Mouse (Mus musculus) frontal cortex, postnatal 36 days (tissue): ENCODE data around the gene Pex16.

Experiments
- DNase-seq, 2 experiments: peaks; one replicate each; pipeline ENCODE4 v3.0.0; 2022; ENCODE audit warnings: low spot score in 2 of 2

Gene Pex16

DNA sequence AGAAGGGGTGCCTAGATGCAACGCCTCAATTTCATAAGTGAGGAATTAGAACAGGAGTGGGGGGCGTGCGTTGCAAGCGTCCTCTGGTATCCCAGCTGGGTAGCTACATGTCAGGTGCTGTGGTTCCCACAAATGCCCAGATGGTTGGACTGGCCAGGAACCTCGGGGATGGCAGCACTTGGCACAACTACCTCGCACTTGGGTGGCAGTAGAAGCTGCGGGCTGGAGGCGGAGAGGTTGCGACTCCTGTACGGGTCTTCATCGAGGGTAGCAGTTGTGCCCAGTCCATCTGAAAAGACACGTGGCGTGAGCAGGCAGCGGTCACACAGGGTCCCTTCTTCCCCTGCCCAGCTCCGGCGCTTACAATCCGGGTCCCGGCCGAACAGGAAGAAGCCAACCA is 4.1 kb upstream of the Pex16 start:
- no peak for DNase-seq

DNA sequence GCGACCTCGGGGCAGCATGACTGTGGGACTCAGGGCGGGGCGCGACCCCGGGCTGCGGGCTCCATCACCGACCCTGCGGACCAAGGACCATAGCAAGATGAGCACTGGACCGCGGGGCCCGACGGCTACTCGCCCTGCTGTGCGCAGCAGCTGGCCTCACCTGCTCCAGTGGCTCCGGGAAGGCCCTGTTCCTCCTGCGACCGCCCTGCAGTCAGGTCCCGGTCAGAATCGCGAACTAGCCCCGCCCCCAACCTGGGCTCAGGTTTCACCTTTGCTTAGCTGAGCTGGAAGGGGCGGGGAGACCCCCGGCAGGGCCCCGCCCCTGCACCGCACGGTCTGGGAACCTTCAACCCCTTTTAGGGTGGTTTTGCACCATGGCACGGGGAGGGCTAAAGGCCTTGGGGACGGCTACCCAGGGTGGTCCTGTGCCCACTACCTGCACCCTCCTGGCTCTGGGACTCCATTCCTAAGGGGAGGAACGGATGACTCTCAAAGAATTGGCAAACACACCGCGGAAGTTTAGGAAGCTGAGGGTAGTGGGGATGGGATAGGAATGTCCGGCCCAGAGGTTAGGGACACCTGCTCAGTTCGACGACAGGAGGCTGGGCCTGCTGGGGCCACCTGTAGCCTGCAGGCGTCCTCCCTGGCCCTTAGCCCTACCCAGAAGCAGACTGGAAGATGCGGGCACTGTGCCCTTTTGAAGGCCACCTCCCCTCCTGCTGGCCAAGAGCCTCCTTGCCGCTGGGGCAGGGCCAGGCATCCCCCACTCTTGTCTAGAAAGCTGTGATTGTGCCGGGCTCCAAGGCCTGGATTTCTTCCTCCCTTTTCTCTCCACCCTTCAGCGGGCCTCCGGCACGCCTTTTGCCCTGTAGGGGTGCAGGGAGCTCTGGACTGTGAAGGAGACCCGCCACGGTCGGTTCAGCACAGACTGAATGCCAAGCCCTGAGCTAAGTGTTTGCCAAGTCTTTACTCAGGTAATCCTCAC is 3.4 kb upstream of the Pex16 start:
- DNase-seq: no peak

DNA sequence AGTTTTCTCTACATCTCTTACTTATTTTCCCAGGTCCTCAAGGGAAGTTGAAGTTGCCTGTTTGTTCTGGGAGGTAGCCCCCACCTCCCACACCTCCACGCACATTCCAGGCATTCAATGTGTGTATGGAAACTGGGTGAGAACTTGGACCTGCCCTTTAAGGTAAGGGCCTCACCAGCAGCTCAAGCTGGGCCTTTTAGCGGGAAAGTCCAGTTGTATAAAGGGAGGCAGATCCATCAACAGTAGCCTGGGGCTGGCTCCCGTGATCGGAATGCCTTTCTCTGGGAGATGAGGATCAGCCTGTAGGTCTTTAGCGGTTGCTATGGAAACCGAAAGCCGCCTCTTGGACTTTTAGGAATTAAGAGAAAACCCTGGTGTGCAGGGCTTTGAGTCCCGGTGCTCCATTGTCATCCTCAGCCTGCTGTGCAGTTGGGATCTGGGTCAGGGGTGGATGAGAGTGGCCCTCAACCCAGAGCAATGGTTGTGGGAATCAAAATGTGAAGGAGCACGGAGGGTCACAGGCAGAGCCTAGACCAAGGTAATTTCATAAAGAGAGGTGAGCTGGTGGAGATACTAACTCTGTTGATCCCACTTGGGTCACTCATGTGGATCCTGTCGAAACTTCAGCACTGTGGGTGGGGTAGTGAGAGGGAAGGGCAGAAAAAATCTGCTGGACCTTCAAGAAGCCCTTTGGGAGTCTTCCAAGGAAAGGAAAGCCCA is 2.3 kb upstream of the Pex16 start:
- DNase-seq: no peak

DNA sequence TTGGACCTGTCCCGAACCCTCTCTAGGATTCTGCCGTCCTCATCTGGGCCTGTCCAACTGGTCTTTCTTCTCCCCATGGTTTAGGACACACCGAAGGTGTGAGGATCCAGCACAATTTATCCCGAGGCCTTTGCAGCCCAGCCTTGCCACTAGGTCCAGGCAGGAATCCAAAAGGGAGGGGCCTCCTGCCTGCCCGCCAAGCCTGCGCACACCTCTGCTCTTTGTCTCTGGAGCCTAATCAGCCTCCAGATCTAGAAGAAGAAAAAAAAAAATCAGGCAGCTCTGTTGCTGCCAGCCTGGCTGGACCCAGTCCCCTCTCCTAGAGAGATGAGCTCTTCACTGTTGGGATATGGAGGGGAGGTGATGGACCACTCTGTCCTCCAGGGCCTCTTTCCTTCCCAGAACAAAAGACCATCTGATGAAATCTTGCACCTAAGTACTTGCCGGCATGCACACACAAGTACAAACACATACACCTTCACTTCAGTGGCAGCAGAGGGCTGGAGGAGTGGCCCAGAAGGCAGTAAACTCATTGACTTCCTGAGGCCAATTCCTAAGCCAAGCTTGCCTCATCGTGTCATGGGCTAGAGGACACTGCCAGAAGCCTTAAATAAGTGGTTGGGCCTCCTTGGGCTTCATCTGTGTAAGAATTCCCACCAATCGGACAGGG is 1.6 kb upstream of the Pex16 start:
- DNase-seq: no peak

DNA sequence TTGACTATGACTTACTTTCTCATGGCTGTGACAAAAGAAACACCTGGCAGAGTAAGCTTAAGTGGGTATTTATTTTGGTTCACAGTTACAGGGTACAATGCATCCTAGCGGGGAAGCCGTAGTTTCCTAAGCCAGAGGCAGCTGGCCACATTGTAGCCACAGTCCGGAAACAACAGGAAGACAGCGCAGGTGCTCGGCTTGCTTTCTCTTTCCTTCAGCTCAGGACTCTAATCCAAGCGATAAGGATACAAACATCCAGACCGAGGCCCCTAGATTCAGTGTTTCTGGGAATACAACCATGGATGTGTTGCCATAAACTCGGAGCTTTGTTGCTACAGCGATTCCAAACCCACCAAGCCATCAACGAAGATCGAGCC is 1.1 kb upstream of the Pex16 start:
- DNase-seq: no peak

DNA sequence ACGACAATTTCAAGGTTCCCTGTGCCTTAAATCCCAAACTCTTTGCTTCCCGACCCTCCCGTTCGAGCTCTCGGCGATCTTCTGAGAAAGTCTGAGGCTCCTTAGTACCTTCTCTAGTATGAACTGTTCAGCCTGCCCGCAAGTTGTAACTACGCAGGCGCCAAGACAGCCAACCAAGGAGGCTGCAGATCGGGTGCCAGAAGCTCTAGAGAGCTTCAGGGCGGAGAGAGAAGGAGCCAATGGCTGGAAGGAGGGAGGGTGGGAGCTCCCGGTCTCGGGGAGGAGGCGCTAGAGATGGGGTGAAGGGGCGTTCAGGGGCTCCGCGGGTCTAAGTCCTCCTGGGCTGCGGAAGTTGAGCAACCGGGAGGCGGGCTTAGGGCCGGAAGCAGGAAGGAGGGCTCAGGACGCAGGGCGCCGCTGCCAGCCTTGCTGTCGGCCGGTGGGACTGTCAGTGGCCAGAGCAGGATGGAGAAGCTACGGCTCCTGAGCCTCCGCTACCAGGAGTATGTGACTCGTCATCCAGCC is 685 bp downstream of the Pex16 start:
- peak; percentile 95 to 96 for DNase-seq

DNA sequence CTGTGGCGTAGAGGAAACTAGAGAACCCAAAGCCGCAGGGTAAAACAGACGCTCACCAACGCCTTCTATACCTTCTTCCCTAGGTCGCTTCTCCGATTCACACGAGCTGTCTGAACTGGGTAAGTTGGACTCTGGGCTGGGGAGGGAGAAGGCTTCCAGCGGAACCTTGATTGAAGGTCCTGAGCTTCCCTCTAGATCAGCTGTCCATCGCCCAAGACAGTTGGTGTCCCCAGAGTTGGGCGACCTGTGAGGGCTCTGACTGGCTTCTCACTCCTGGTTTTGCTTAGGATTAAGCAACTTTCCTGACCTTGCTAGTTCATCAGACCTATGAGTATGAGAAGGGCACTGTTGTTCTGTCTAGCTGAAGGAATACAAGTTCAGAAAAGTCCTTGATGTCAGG is 1.3 kb downstream of the Pex16 start:
- no peak for DNase-seq

DNA sequence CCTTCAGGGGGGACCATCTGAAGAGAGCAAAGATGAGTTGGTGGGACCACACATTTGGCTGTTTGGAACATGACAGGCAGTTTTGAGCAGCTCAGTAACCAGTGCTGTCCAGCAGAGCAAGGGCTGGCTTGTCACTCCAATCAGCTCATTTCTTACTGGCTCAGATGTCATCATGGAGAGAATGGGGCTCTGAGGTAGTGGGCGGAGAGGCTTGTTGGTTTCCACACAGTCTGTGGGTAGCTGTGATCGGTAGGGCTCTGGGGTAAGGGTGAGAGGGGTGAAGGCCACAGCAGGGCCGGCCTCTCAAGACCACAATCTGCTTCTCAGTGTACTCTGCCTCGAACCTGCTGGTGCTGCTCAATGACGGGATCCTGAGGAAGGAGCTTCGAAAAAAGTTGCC is 1.8 kb downstream of the Pex16 start:
- no peak for DNase-seq

DNA sequence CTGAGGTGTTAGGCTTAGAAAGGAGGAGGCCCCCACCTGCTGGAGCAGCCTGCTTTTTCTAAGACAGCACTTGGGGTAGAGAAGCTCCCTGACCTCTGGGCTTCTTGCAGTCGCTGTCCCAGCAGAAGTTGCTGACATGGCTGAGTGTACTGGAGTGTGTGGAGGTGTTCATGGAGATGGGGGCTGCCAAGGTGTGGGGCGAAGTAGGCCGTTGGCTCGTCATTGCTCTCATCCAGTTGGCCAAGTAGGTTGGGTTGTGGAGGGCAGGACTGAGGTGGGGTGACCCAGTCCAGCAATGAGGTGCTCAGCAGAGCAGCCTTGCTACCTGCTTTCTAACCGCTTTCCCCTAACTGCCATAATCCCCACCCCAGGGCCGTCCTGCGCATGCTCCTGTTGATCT is 2.8 kb downstream of the Pex16 start:
- DNase-seq: no peak

DNA sequence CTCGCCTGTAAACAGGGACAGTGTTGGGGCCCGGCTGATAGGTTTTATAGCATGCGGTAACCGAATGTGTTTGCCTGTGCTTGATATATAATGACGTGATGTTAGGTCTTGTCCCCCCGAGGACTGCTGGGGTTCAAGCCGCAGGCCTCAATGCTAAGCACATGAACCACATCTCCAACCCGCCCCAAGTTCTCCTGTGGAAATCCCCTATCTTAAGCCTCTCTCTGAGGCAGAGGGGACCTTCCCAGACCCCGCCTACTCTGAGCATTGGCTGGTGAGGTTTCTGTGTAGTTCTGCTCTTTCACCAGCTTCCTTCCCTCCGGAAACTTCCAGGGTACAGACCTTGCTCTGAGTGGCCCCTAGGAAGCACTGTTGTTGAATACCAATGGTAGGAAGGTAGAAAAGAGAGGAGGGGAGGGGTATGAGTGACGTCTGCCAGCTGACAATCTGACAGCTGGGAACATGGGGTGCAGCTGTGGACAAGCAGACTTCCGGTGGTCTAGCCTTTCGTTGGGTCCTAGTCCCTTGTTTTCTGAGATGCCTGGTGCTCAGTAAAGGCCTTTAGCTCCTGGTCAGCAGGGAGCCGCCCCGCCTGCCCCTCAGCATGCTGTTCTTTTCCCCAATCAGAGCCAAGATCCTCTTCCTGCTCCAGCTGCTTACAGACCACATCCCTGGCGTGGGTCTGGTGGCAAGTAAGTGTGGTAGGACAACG is 5.5 kb downstream of the Pex16 start:
- DNase-seq: no peak

DNA sequence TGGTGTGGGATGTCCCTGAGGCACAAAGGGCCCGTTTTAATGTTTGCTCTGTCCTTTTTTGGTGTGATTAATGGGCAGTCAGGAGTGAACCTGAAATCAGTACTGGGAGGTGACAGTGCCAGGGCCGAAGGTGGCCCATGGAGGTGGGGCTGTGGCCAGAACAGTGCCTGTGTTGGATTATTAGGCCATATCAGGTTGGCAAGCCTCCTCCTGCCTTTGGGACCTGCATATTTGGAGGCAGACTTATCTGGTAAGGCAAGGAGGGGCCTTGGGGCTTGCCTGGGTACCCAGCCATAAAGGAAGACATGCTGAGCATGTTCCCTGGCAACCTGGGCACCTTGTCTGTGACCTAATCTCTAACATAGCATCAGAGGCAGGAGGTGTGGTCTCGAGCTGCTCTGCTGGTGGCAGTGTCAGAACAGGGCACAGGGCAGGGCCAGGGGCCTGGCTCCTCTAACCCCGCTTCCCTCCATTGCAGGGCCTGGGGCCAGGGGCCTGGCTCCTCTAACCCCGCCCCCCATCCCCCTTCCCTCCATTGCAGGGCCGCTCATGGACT is 6.1 kb downstream of the Pex16 start:
- no peak for DNase-seq

DNA sequence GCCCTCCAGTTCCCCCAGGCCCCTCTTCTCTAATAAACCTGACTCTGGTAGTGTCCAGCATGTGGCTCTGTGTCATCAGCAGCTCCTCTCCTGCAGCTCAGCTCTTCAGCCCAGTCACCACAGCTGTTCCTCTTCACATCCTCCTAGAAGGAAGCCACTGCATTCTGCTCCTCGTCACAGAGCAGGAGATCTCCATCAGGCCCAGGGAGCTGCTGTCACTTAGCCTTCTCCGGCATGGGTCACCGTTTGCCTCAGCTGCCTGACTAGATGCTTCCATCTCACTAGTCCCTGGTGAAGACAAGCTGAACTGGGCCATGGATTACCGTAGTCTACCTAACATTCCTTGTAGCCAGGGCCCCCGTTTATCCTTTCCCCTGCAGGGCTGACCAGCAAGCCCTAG is 6.7 kb downstream of the Pex16 start:
- DNase-seq: no peak

DNA sequence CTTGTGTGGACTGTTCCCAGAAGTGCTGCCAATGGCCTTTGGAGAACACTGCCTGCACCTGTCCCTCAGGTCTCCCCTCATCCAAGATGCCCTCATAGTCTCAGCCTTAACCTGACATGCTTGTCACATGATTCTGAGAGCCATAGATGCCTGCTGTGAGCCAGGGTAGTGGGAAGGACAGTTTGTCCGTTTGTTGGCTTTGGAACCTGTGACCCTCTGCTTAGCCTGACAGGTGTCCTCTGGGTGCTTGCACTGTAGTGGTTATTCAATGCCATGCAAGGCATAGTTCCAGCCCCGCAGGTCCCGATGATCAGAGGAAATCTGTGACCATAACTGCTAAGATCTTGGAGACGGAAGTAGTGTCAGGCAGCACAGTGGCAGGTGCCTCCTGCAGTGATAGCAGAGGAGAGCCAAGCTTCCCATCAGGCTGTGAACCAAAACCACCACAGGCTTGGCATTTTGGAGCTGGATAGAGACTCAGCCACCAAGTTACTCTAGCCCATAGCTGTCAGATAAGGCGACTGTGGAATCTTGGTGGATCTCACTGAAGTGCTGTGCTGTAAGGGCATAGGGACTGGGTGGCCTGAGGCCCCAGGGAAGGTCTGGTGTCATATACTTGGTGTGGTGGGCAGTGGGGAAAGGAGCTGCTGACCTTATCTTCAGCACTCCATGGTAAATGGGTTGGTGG is 7.6 kb downstream of the Pex16 start, which contains the start of gene 1700029I15Rik:
1700029I15Rik (plus strand) TSS at position 638 of the 688 bp plus-strand sequence.
- no peak for DNase-seq

DNA sequence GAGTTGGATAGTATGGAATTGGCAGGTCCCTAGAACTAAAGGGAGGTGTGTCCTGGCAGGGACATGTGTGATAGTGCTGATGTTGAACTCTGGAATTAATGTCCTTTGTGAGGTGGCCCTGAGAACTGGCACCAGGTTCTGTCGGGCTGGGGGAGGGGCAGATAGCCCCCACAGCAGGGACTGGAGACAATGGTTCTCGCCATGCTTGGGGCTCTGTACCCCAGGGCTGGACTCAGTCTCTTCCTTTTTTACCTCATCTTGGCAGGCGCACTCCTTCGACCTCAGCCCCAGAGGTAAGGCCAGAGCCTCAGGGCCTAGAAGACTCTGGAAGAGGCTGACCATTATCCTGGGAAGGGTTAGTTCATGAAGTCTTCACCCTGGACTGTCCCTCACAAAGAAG is 8.3 kb downstream of the Pex16 start:
- DNase-seq: no peak

DNA sequence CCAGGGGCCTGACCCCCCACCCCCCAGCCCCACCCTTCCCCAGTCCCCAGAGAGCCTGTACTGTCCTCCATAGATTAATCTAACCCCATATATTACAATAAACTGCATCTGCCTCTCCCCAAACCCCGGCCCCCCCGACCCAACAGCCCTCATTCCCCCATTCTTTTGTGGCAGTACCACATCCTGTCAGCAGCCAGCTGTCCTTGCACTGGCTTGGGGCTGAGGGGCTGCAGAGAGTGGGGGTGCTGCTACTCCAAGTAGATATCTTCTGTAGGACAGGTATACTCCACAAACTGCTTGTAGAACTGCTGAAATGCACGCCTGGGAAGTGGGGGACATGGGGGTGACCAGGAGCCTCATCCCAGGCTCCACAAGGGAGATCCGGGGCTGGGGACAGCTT is 9.6 kb downstream of the Pex16 start:
- no peak for DNase-seq

DNA sequence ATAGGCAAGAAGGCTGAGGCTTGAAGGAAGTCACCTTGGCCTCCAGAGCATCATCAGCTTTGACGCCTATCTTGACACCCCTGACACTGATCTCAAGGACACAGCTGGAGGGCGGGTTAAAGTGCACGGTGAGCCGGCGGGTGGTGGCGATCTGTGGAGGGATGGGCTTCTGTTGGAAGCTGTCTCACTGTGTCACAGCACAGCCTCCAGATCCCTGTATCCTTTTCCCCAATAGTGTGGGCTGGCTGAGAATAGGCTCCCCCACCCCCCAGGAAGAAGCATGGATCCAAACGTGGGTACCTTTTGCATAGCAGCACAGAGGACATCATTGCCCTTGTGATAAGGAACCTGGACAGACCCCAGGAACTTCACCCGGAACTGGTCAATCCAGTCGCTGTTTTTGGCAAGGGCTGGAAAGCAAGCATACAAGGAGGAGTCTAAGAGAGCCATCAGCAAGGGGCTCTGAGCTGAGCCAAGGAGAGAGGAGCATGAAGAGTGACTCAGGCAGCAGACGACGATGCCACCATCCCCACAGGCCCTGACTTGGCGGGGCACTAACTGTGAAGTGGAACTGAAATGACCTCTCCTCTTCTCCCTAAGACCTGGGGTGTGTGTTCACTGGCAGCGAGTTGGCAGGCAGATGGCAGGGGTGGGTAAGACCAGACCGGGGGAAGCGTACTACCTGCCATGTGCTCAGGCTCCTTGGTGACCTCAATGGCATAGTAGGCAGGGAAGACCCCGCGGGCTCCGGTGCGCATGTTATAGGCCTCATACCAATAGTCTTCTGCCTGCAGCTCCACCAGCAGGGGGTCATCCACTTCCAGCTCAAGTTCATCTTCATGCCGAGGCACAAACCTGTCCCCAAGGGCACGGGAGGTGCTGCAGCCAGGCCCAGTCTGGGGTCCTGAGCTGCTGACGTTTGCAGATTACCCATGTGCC is 10.9 kb downstream of the Pex16 start:
- no peak for DNase-seq

DNA sequence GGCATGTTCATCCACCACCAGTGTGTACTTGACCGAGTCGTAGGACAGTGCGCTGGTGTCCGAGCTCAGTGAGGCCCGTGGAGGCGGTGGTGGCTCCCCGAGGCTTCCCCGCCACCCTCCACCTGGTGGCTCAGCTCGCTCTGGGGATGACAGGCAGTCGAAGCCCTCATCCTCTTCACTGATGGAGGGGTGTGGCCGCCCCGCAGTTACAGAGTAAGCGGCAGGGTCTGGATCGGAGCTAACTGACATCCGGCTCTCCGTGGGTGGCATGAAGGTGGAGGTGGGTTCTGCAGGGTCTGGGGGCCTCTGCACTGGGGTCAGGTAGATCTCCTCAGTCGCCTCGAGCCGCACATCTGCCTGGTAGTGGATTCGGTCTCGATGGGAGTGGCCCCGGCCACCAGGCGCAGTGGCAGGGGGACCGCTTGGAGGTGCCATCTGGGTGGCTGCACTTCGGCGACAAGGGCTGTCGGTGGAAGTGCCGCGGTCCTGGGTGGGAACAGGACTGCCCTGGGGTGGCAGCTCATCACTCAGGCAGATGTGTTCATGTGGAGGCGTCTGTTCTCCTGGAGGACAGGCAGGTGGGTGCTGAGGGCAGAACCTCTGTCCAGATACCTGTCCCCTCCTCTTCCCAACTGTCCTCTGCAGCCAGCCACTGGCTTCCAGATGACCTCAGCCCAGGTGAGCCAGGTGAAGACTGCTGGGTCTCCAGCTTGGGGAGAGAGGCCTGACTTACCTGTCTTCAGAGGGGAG is 12.5 kb downstream of the Pex16 start:
- DNase-seq: no peak

DNA sequence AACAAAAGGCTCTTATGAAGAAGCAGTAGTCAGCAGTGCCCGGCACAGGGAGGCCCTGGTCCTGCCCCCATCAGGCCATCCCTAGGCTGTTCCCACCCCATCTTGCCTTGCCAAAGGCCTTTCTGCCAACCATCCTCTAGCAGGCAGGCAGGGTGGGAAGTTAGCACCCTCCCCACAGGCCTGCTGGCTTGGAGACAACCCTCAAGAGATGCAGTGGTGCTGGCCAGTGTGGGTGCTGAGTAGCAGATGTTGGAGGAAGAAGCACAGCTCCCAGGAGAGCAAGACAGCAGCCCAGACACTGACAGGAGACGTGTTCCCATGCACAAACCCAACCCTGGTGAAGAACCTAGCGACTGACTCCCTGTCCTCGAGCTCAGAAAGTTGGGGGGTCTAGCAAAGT is 13.2 kb downstream of the Pex16 start:
- DNase-seq: peak; percentile 74 to 77

DNA sequence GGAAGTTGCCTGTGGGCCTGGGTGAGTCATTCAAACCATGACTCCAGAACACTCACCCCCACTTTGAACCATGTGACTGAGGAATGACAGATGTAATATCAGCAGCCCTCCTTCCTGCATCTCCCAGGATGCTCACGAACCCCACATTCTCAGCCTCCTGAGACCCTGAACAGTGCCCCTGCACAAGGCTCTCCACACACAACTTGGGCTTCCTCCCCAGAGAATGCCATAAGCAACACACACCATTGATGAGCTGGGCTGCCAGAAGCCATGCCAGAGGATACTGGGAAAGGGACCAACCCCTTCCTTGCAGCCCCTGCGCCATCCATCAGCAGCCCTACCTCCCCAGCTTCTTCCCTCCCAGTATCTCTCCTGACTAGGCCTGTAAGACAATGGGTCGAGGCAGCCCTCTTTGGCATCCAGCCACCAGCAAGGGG is 13.6 kb downstream of the Pex16 start:
- DNase-seq: no peak
